Mouse (Mus musculus) NIH3T3 (cell line): ENCODE measurements at regions not wholly inside any gene's neighbourhood (a gene's known extent, or its start where the extent isn't known, plus 50 kb on each side); places are given as distances from the start of the nearest gene placed in this dataset.
A peak's percentile ranks its signal among the peaks of the same experiment; 100 is the strongest.

Experiments used
- DNase-seq: peaks from one replicate; pipeline ENCODE4 v3.0.0-alpha.2; 2012; ENCODE audit warnings: low read depth

DNA sequence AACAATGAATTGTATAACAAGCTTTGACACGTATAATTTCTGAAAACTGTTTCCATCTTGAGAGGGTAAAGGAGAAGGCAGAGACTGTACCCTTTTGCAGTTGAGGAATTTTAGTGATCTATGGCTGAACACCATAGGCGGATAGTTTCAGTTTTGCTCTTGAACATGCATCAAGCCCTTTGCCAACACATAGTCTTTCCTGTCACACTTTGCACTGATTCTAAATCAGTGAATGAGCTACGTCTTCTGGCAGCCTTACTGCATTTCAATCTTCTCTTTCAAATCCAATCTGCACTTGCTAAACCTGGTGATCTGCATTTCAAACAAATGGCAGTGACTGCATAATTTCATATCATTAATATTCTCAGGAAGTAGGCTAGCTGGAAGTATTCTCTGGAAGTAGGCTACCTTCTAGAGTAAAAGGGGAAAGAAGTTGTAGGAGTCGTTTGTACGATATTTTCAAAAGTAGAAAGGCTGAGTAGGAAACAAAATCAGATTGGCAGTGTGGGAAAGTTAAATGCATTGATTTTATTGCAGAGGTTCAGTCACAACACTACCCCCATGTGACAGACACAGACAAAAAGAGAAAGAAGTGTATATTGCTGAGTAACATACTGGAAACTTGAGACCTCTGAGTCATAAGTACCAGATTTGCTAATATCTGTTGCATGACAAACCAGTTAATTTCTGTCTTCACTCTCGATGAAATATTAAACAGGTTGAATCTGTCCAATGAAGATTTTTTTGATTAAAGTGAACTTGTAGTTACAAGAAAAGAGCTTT lies 983.3 kb upstream of the Nr2f1 start:
- peak; percentile 3 for DNase-seq

DNA sequence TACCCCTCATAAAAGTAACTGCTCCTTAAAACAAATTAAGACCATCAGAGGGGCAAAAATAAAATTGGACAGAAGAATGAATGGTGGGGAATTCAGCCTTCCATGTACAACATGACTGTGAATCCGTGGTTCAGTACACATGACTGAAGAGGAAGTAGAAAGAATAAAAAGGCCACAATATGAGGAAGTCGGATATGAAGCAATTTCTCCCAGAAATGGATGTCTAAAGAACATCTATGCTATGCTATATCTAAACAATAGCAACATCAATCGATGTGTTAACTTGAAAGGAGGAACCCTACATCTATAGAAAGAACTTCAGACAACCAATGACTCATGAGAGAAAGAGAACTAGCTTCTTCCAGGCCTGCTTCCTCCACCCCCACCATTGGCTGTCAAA lies 959.2 kb upstream of the Nr2f1 start:
- no peak for DNase-seq

GRCm38 (mm10) chr13:79142903-79143302 lies 943.3 kb upstream of the Nr2f1 start:
- no peak for DNase-seq

GRCm38 (mm10) chr13:79141362-79141966 lies 941.9 kb upstream of the Nr2f1 start:
- DNase-seq, result no peak

- peak; percentile 3 for DNase-seq
These were observed 939.2 kb upstream of the Nr2f1 start for GRCm38 (mm10) chr13:79138747-79139146.

DNA sequence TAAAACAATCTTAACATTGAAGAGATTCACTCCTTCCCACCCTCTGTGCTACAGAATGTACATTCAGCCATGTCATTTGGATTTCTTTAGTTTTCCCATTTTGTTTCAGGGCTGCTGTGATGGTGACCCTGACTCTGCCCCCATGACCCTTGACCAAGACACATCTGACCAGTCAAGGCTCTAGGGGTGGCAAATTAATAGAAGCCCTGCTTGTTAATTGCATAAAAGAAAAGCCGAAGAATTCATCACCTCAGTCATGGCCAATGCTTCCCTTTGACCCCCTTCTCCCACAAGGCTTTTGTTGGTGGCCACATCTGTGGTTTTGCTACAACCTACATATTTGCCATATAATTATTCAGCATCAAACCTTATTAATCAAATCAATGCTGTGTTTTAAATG lies 937.2 kb upstream of the Nr2f1 start:
- no peak for DNase-seq
